Comparison of ENCODE assay signal across 11 mouse cellular contexts in genomic region chr11:120251950-120252308, GRCm38 (mm10). TPM values are rescaled to one million over a fixed set of nuclear protein-coding genes. Genes with fewer than 3 reads are reported as not detected.
DNase-seq lines count a peak whose midpoint lies in the region; ATAC-seq lines count a peak whose summit lies in the region.
"Had no signal": no experiment of that assay in that cellular context is flagged by ENCODE, and none has a peak within 500 bp of the region (broad histone marks: within the 10 kb centered on the region; RNA-seq: fewer than 3 reads in every experiment).

No protein-coding gene starts in this region.

- no peak for DNase-seq in hindbrain, embryonic 10.5 days (ENCODE audit: low spot score)
- DNase-seq in midbrain, embryonic 11.5 days (ENCODE audit: low spot score, missing footprints): no peak
- no peak for DNase-seq in embryonic facial prominence, embryonic 14.5 days (ENCODE audit: low spot score)
- DNase-seq in adrenal gland, postnatal 25 days: no peak
- no peak for DNase-seq in right cerebral cortex, postnatal 14 days
- DNase-seq: adrenal gland, adult 2 months; cerebellum, adult 11 months; kidney, postnatal 10 days had no signal

- no peak overlapping the region for H3K4me3 ChIP-seq in hindbrain, embryonic 10.5 days
- H3K4me3 ChIP-seq in hindbrain, embryonic 12.5 days: no peak overlapping the region
- H3K4me3 ChIP-seq in midbrain, embryonic 12.5 days: no peak overlapping the region
- H3K4me3 ChIP-seq in midbrain, embryonic 11.5 days (ENCODE audit: low read depth, low read length): no peak overlapping the region
- H3K4me3 ChIP-seq in embryonic facial prominence, embryonic 14.5 days (ENCODE audit: low read depth, low read length): no peak overlapping the region
- no peak overlapping the region for H3K4me3 ChIP-seq in limb, embryonic 15.5 days

- no peak overlapping the region for H3K4me2 ChIP-seq in hindbrain, embryonic 12.5 days (replicated peaks)
- no peak overlapping the region for H3K4me2 ChIP-seq in midbrain, embryonic 12.5 days (replicated peaks)
- no peak overlapping the region for H3K4me2 ChIP-seq in midbrain, embryonic 11.5 days
- H3K4me2 ChIP-seq in embryonic facial prominence, embryonic 14.5 days (ENCODE audit: low read depth, low read length): peak overlapping the region; percentile 26; the same call in 1 of the 2 replicates
- no peak overlapping the region for H3K4me2 ChIP-seq in limb, embryonic 15.5 days

- WGBS in hindbrain, embryonic 10.5 days: 42% methylated on average over 6 of the region's 6 CpGs
- WGBS in hindbrain, embryonic 12.5 days: 49% methylated on average over 6 of the region's 6 CpGs
- WGBS in midbrain, embryonic 12.5 days: 58% methylated on average over 6 of the region's 6 CpGs
- 42% methylated on average over 6 of the region's 6 CpGs for whole genome bisulfite sequencing in midbrain, embryonic 11.5 days
- WGBS in embryonic facial prominence, embryonic 14.5 days: 37% methylated on average over 6 of the region's 6 CpGs
- 45% methylated on average over 6 of the region's 6 CpGs for WGBS in limb, embryonic 15.5 days

- H3K9ac ChIP-seq in hindbrain, embryonic 12.5 days: no peak overlapping the region
- H3K9ac ChIP-seq in midbrain, embryonic 12.5 days (replicated peaks): peak overlapping the region; percentile 24; the same call in 1 of the 2 replicates
- H3K9ac ChIP-seq in midbrain, embryonic 11.5 days (ENCODE audit: low read length): no peak overlapping the region
- no peak overlapping the region for H3K9ac ChIP-seq in embryonic facial prominence, embryonic 14.5 days (ENCODE audit: low read depth, low read length)
- no peak overlapping the region for H3K9ac ChIP-seq in limb, embryonic 15.5 days

- no peaks in the 10 kb centered on the region for H3K27me3 ChIP-seq in hindbrain, embryonic 10.5 days (ENCODE audit: insufficient read depth, poor library complexity, severe bottlenecking)
- H3K27me3 ChIP-seq in hindbrain, embryonic 12.5 days: no peaks in the 10 kb centered on the region
- H3K27me3 ChIP-seq in midbrain, embryonic 12.5 days: no peaks in the 10 kb centered on the region
- no peaks in the 10 kb centered on the region for H3K27me3 ChIP-seq in midbrain, embryonic 11.5 days (ENCODE audit: control insufficient read depth, insufficient read depth, low read length)
- H3K27me3 ChIP-seq in embryonic facial prominence, embryonic 14.5 days (replicated peaks; ENCODE audit: control insufficient read depth, insufficient read depth, low read length): no peaks in the 10 kb centered on the region
- H3K27me3 ChIP-seq in limb, embryonic 15.5 days: no peaks in the 10 kb centered on the region

- peaks cover 68% of the 10 kb centered on the region for H3K36me3 ChIP-seq in hindbrain, embryonic 10.5 days
- H3K36me3 ChIP-seq in hindbrain, embryonic 12.5 days: 0 out of 2 replicates have a peak, but pooled peaks cover 5% of the 10 kb centered on the region
- no peaks in the 10 kb centered on the region for H3K36me3 ChIP-seq in midbrain, embryonic 12.5 days
- H3K36me3 ChIP-seq in midbrain, embryonic 11.5 days (ENCODE audit: control insufficient read depth, insufficient read depth, low read length): no peaks in the 10 kb centered on the region
- H3K36me3 ChIP-seq in embryonic facial prominence, embryonic 14.5 days (ENCODE audit: control insufficient read depth, insufficient read depth, low read length): no peaks in the 10 kb centered on the region
- no peaks in the 10 kb centered on the region for H3K36me3 ChIP-seq in limb, embryonic 15.5 days

- no peak for ATAC-seq in hindbrain, embryonic 12.5 days (ENCODE audit: low FRiP score)
- no peak for ATAC-seq in midbrain, embryonic 12.5 days (ENCODE audit: low FRiP score, low read depth)
- no peak for ATAC-seq in midbrain, embryonic 11.5 days (ENCODE audit: low FRiP score)
- ATAC-seq in embryonic facial prominence, embryonic 14.5 days (ENCODE audit: low read depth): no peak
- no peak for ATAC-seq in limb, embryonic 15.5 days (ENCODE audit: insufficient number of reproducible peaks, low FRiP score, low TSS enrichment, low read depth)

- peak overlapping the region; percentile 79 for H3K27ac ChIP-seq in hindbrain, embryonic 10.5 days
- no peak overlapping the region for H3K27ac ChIP-seq in hindbrain, embryonic 12.5 days
- H3K27ac ChIP-seq in midbrain, embryonic 12.5 days (replicated peaks): peak overlapping the region; percentile 52; the same call in 1 of the 2 replicates
- no peak overlapping the region for H3K27ac ChIP-seq in midbrain, embryonic 11.5 days (ENCODE audit: low read depth, low read length)
- peak overlapping the region; percentile 50; the same call in 1 of the 2 replicates for H3K27ac ChIP-seq in embryonic facial prominence, embryonic 14.5 days (replicated peaks; ENCODE audit: low read depth, low read length)
- H3K27ac ChIP-seq in limb, embryonic 15.5 days: peak overlapping the region; percentile 67

- no peaks in the 10 kb centered on the region for H3K9me3 ChIP-seq in hindbrain, embryonic 10.5 days
- H3K9me3 ChIP-seq in hindbrain, embryonic 12.5 days (replicated peaks): no peaks in the 10 kb centered on the region
- H3K9me3 ChIP-seq in midbrain, embryonic 12.5 days: no peaks in the 10 kb centered on the region
- H3K9me3 ChIP-seq in midbrain, embryonic 11.5 days (ENCODE audit: control insufficient read depth, low read length): no peaks in the 10 kb centered on the region
- H3K9me3 ChIP-seq in embryonic facial prominence, embryonic 14.5 days (ENCODE audit: control insufficient read depth, low read length): no peaks in the 10 kb centered on the region
- no peaks in the 10 kb centered on the region for H3K9me3 ChIP-seq in limb, embryonic 15.5 days

- peaks cover 95% of the 10 kb centered on the region for H3K4me1 ChIP-seq in hindbrain, embryonic 10.5 days (replicated peaks)
- H3K4me1 ChIP-seq in hindbrain, embryonic 12.5 days: peaks cover 90% of the 10 kb centered on the region
- H3K4me1 ChIP-seq in midbrain, embryonic 12.5 days: peaks cover 86% of the 10 kb centered on the region
- H3K4me1 ChIP-seq in midbrain, embryonic 11.5 days (ENCODE audit: control insufficient read depth, insufficient read depth, low read length): peaks cover 51% of the 10 kb centered on the region
- peaks cover 85% of the 10 kb centered on the region for H3K4me1 ChIP-seq in embryonic facial prominence, embryonic 14.5 days (ENCODE audit: control insufficient read depth, insufficient read depth, low read length)
- H3K4me1 ChIP-seq in limb, embryonic 15.5 days: peaks cover 90% of the 10 kb centered on the region

RNA-seq across cellular contexts. Expression of gene Bahcc1, which starts 19.2 kb away (rescaled TPM):
- polyA plus RNA-seq in hindbrain, embryonic 10.5 days (2016; fragmentation: Nextera tagmentation; extraction: Ambion mirVana): 17.0 and 18.8 TPM in 2 replicates
- polyA plus RNA-seq in hindbrain, embryonic 12.5 days (2016; fragmentation: Nextera tagmentation; extraction: Ambion mirVana): 21.9 and 23.8 TPM in 2 replicates
- polyA plus RNA-seq in midbrain, embryonic 12.5 days (2016; fragmentation: Nextera tagmentation; extraction: Ambion mirVana): 25.1 and 26.1 TPM in 2 replicates
- polyA plus RNA-seq in midbrain, embryonic 11.5 days (2014; fragmentation: Nextera tagmentation; extraction: Ambion mirVana): 17.6 and 20.6 TPM in 2 replicates
- polyA plus RNA-seq in embryonic facial prominence, embryonic 14.5 days (2014; fragmentation: Nextera tagmentation; extraction: Ambion mirVana): 11.1 and 12.0 TPM in 2 replicates
- 5.8 and 6.7 TPM in 2 replicates for polyA plus RNA-seq in limb, embryonic 15.5 days (2015; fragmentation: Nextera tagmentation; extraction: Ambion mirVana)
- 23.8 and 25.8 TPM in 2 replicates for total RNA-seq in adrenal gland, postnatal 25 days (2021)

Comparison
In these comparisons a context has a peak if more than half of its experiments do, and no peak if none do; other contexts are left out.
1. H3K27ac ChIP-seq: peak in hindbrain, embryonic 10.5 days (single experiment), midbrain, embryonic 12.5 days (single experiment), embryonic facial prominence, embryonic 14.5 days (single experiment) and limb, embryonic 15.5 days (single experiment); none in hindbrain, embryonic 12.5 days (single experiment) and midbrain, embryonic 11.5 days (single experiment).